Mouse (Mus musculus) adrenal gland, postnatal 10 days (tissue): ENCODE results near the gene Ccdc154. TPM values are rescaled to one million over a fixed set of nuclear protein-coding genes. Genes with fewer than 3 reads are reported as not detected.
"Not testable (repeated sequence)": the region's sequence is repeated elsewhere in the genome, so short reads cannot be mapped to it uniquely, and the experiment has no call there.

Source experiments
- DNase-seq: peaks from one replicate; pipeline ENCODE4 v3.0.0; 2021; ENCODE audit warnings: mixed read lengths
- long read RNA-seq, 2 experiments: library from polyadenylated mRNA; stranded (forward); transcript quantifications; one replicate each; pipeline ENCODE4 v2.0.0; 2021
- total RNA-seq, 2 experiments: library from RNA; stranded (reverse); gene quantifications; 2 replicates each; pipeline ENCODE4 v1.2.3; 2021

Gene Ccdc154
- not detected for total RNA-seq
- long read RNA-seq, experiment 1: 0 reads
- long read RNA-seq, experiment 2: 0 reads

DNA sequence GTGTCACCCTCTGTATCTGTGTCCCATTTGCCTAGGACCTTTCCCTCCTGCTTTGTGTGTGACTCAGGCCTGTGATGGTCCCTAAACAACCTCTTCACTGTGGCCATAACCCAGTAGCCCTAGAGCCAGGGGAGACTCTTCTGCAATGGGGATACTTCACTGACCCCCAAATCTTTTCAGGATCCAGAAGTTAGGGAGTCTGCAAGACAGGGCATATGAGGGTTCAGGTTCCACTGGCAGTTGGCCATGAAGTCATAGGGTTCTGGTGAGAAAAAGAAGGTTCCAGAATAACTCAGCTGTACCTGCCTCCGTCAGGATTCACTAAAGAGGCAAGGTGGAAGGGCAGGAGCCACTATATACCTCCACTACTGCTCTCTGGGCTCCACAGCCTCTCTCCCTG is at the start of gene Ccdc154:
Gene Ccdc154 (plus strand): TSS at position 301 of the 400 bp plus-strand sequence.
- no peak for DNase-seq

DNA sequence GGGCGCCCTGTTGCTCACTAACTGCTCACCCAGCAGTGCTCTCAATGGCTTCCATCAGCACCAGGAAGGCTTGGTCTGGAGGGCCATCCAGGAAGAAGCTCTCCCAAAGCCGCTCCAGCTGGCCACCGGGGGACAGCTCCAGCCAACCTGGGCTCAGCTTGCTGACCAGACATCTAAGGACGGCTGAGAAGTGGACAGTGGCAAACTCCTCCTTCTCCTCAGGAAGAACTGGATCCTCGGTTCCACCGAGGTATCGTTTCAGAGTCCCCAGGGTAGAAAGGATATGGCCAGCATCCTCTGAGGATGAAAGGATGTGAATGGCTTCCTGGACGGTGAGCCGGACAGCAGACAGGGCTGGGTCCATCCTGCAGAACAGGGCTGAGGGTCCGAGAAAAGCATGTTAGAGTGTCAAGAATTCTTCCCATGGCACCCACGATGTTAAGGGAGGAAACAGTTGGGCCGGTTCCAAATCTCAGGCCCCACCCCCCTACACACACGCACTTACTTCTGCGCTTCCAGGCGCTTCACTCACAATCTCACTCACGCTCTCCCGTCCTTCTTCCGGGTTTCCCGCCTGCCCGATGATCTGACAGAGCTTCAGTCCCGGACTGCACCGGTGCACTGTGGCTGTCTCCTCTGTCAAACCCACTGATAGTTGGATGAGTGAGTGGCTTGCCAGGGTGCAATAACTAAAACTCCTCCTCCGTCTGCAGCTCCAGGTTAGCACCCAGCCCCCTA is 47.2 kb upstream of the Ccdc154 start:
- DNase-seq: no peak

DNA sequence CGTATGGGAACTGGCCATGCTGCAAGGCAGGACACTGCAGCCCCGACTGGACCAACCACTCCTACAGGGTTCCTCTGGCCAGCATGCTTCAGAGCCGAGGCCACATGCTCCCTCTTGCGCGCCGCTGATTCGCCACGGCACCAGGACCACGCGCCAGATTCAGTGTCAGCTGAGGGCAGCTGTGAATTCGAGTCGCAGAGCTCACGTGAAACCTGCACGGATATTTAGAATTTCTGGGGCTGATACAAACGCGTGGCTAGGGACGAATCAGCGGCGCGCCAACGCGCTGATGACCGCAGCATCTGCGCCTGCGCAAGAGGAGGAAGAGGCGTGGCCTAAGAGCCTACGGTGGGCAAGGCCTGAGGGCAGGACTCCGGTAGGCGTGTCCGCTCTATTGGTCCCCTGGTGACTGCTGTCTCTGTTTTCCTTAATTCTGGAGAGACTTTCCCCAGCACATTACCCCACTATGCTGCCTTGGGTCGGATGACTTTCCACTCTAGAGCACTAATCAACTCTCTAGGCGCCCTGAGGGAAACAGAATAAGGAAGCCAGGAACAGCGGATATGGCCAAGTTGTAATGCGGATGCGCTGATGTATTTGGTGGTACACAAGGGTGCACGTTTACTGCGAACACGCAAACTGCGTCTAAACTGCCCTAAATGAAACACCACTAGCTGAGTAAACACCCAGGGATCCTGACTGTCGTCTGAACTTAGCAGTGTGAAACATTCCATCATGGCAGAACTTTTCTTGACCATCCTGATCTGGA is 46.4 kb upstream of the Ccdc154 start, which contains the start of gene Telo2:
Gene Telo2 (minus strand): TSS at position 304 of the 769 bp plus-strand sequence.
- DNase-seq: peak; percentile 96

DNA sequence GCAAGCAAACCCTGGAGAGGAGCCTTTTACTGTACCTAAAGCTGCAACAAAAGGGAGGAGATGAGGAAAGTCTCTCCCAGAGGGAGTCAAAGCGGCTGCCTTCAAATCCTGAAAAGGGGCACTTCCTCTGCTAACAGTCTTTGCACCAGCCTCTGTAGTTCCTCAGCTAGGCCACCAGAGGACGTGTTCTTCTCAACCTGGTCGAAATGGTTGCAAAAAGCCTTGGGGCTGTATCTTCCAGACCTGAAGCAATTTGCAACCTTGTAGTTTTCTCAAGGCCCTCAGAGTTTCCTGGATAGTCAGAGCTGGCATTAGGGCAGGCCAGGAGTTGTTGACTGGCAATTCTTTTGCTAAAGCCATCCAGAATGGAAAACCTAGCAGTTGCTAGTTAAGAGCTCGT is 45.0 kb upstream of the Ccdc154 start:
- DNase-seq: peak; percentile 61

DNA sequence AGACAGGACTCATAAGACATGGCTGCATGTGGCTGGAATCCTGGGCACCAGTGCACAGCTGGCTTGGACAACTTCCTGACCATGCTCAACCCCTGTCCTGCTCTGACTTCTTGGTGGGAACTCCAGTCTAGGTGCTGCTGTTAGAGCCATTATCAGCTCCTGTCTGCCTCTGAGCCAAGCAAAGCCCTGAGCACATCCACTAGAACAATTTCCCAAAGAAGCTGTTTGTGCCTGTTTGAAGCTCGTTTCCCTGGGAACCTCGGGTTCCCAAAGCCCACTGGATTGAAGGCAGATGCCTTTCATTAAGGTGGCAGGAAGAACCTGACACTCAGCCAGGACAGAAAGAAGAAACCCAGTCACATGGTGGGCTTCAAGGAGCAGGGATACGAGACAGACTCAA is 41.9 kb upstream of the Ccdc154 start, which contains the start of gene Ptx4:
Gene Ptx4 (plus strand): TSS at position 355 of the 400 bp plus-strand sequence.
- no peak for DNase-seq

DNA sequence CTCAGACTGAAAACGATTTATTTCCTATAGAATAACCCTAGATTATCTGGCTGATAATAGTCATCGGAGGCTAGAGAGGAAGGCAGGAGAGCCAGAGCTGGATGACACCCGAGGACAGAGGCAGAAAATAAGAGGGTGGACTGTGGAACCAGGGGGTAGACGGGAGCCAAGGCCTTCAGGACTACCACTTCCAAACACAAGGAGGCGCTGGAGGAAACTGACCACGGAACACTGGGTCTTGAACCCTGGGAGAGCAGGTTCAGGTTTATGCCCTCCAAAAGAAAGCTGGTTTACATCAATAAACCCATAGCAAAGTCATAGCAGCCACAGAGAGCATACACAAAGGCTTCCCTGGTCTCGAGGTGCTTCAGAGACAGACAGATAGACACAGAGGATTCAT is 38.3 kb upstream of the Ccdc154 start:
- DNase-seq: no peak

DNA sequence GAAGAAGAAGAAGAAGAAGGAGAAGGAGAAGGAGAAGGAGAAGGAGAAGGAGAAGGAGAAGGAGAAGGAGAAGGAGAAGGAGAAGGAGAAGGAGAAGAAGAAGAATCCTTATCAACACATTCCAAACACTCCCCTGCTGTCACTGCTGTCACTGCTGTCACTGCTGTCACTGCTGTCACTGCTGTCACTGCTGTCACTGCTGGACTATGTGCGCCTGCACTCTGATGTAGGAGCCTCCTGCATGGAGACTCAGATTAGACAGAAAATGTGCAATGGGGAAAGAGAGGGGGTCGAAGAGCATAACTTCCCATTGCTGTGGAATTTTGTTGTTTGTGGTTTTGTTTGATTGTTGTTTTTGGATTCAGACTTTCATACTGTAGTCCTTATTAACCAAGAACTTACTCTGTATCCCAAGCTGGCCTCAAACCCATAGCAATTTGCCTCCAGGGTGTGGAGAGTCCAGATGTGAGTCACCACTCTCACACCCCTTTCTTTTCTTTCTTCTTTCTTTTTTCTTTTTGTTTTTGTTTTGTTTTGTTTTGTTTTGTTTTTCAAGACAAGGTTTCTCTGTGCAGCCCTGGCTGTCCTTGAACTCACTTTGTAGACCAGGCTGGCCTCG is 36.7 kb upstream of the Ccdc154 start:
- not testable (repeated sequence) for DNase-seq

DNA sequence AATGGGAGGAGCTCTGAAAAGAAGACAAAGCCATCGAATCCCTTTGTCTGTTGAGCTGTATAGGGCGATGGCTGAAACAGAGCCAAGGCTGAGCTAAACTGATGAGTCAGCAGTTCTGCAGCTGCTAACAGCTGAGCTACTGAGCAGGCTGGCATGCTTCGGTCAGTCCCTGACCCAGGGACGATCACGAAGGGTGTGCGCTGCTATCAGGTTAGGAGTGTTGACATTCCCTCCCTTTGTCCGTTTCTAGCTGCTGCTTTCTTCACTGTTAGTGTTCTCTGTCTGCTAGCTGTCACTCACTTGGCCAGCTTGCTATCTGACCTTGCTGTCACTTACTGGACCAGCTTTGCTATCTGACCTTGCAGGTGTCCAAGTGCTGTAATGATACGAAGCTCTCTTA is 35.2 kb upstream of the Ccdc154 start:
- peak; percentile 63 for DNase-seq

DNA sequence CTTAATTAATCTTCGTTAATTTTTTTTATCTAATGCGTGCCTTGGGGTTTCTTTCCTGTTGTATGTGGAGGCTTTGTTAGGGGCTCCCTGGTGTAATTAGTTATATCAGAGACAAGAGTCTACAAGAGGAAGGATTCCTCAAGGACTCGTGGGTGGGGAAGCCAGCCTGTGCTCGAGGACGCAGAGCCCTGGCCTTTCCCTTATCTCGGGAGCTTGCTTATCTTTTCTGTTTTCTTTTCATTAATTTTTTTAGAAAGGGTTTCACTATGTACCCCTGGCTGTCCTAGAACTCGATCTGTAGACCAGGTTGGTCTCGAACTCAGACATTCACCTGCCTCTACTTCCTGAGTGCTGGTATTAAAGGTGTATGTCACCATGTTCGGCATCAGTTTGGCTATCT is 34.6 kb upstream of the Ccdc154 start:
- DNase-seq: peak; percentile 13

DNA sequence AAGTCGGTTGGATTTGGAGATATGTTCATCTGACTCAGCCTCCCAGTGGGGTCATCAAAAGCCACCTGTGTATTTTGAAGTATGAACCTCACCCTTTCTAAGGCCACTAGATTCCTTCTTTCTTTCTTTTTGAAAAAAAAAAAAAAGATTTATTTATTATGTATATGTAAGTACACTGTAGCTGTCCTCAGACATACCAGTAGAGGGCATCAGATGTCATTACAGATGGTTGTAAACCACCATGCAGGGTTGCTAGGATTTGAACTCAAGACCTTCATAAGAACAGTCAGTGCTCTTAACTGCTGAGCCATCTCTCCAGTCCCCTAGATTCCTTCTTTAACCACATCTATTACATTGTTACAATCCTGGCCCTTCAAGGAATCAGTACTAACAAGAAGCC is 32.2 kb upstream of the Ccdc154 start:
- no peak for DNase-seq

DNA sequence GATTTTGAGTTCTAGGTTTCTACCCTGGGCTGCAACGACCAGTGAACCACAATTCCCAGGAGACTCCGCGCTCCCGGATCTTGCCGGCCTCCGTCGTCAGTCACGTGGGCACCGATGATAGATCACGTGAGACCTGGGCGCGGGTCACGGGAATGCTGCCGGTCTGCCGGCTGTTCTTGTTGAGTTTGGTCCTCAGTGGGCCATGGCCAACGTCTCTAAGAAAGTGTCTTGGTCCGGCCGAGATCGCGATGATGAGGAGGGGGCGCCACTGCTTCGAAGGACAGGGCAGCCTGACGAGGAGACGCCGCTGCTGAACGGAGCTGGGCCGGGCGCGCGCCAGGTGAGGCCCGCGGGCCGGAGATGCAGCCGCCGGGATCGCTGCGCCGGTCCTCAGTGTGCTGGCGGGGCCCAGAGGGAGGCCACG is 29.0 kb upstream of the Ccdc154 start, which contains the start of gene Clcn7:
Gene Clcn7 (plus strand): TSS at position 117 of the 424 bp plus-strand sequence.
- peak; percentile 96 for DNase-seq

DNA sequence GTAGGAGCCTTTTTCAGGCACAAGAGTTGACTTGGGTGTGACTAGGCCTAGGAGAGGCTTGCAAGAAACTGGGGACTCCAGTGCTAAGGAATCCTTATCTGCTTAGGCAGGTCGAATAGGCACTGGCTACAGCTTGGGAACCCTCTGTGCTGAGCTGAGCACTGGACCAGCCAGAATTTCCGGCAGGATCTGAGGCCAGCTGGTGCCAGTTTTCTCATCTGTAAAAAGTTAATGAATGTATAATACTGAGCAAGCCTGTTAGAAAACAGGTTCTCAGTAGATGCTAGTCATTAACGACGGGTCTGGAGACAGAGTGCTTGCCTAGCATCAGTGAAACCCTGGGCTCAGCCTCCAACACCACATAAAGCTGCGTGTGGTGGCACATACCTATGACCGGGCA is 26.6 kb upstream of the Ccdc154 start:
- no peak for DNase-seq

DNA sequence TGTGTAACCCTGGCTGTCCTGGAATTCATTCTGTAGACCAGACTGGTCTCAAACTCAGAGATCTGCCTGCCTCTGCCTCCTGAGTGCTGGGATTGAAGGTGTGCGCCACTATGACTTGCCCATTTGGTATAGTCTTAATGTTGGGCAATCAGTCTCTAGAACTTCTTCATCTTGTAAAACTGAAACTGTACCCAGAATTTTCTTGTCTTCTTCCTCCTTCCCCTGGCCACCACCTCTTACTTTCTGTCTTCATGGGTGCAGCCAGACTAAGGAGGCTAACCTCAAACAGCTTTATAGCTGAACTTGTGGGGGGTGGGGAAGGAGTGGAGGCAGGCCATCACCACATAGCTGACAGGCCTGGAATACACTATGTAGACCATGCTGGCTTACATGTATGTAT is 23.5 kb upstream of the Ccdc154 start:
- DNase-seq: no peak

DNA sequence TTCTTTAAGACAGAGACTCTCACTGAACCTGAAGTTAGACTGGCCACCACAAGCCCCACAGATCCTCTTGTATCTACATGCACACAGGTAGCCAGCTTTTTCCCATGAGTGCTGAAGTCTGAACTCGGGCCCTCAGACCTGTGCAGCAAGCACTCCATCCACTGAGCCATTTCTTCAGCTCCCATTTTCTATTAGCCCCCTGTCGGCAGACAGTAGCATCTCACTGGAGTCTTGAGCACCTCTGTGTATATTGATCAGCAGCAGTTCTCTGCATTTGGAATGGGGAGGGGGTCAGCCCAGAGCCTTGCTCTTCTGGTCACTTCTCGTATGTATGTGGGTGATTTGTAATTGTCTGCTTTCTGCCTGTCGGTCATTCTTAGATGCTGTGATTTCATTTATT is 22.3 kb upstream of the Ccdc154 start:
- no peak for DNase-seq

DNA sequence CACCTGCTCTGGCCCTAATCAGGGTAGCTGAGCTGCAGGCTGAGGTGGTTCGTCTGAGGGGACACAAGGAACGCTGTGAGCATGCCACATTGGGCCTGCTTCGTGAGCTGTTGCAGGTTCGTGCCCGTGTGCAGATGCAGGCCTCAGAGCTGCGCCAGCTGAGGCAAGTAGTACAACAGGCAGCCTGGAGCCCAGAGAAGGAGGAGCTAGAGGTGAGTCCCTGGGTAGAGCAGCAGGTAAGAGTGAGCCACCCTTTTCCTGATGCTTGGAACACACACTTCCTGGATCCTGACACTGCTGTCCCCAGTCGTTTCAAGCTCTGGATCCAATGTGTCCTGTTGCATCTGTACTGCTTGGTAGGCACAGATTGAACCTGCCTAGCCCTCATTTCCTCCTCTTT is 1.1 kb downstream of the Ccdc154 start:
- DNase-seq: no peak

DNA sequence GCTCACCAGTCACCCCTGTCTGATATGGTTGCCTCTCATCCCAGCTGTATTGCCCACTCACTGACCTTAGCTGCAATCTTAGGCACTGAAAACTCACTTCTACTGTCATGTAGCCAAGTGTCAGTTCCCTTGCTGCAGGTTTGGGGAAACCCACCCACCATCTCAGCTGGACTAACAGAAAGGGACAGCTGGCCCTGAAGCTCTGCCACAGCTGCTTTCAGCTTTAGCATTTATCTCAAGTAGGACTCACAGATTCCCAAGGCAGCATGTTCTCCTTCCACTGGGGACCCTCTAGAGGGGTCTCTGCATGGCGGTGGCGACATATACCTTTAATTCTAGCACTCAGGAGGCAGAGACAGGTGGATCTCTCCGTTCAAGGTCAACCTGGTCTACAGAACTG is 2.5 kb downstream of the Ccdc154 start:
- DNase-seq: no peak

DNA sequence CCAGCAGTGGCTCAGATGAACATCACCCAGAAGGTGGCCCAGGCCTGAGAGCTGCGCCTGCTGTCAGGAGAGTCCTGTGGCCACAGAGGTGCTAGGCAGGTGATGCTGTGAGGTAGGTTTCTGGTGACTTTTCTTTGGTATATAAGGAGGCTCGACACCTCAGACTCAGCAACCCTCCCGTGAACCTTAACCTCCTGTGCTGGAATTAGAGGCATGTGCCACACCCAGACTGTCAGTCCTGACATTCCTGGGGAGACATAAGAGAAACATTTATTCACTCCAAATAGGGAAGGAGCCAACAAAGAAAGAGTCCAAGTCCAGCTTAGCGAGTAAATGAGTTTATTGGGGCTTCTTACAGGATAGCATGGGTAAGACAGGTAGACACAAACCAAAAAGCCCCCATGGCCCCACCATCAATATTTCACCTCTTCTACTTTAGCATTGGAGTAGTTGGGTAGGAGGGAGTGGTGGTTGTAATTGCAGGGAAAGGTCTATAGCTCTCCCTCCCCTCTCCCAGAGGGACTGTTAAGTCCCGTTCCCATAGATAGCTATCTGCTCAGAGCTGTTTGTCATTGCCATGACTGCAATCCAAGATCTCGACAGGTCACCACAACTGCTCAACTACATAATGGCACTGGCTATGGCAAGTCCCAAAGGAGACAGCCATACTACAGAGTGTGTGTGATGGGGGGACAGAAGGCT is 3.9 kb downstream of the Ccdc154 start:
- DNase-seq: no peak

DNA sequence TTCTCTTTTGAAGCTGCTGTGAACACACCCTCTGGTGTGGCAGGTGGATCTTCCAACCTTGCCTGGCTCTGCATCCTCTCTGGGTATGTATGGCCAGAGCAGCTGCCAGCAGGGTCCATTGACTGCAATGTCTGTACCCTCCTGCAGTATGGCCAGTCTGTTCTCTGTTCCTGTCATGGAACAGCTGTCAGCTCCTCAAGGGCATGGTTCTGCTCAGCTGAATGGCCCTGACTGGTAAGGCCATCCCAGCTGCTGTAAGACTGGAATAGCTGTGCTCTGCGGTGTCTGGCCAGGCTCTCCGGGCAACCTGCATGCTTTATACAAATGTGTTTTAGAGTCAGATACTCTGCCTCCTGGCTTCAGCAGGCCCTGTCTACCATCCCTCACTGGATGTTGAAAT is 7.4 kb downstream of the Ccdc154 start:
- DNase-seq: peak; percentile 20

DNA sequence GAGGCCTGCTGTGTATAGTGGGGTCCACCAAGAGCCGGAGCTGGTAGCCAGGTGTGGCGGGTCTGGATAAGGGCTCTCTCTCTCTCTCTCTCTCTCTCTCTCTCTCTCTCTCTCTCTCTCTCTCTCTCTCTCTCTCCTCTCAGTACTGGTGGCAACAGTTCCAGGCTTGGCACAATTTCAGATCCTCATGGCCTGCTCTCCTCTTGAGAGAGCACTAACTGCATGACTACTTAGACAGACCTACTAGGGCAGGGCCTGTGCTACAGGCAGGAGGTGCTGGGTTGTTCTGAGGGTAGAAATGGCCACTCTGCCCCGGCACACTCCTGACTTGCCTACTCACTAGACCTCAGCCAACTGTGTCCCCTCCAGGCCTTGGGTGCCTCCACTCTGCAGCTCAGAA is 10.3 kb downstream of the Ccdc154 start:
- no peak for DNase-seq

DNA sequence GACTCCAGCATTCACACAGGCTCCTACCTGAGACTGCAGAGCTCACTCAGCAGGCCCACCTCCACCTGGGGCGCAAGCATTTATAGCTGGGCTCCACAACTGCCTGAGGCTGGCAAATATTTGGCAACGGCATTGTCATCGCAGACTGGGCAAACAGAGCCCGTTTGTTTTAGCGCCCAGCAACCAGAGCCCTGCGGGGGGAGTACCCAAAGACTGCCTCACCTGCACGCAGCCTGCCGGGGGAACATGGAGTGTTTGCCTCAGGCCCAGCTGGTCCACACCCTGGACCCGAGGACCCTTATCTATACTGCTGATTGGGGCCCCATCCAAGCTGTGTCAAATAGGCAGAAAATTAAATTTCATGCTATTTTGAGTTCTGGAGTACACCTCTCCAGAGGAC is 13.2 kb downstream of the Ccdc154 start, which contains the start of gene Gm38655:
Gene Gm38655 (minus strand): TSS at position 61 of the 400 bp plus-strand sequence.
- no peak for DNase-seq

DNA sequence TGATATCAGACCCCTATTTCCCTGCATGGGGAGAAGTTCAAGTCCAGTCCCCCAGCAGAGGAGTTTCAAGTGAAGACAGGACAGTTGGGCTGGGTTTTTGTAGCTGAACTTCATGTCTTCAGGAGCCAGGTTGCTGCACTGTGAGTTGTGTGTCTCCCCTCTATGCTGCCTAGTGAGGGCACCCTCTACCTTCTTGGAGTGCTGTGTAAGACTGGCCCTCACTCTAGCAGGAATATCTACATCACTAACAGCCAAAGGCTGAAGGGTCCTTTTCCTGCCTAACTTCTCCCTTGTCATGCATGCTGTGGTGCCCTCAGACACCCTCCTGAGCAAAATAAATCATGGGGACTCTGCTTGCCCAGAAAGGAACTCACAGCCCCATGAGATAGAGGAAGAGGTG is 21.0 kb downstream of the Ccdc154 start:
- no peak for DNase-seq

DNA sequence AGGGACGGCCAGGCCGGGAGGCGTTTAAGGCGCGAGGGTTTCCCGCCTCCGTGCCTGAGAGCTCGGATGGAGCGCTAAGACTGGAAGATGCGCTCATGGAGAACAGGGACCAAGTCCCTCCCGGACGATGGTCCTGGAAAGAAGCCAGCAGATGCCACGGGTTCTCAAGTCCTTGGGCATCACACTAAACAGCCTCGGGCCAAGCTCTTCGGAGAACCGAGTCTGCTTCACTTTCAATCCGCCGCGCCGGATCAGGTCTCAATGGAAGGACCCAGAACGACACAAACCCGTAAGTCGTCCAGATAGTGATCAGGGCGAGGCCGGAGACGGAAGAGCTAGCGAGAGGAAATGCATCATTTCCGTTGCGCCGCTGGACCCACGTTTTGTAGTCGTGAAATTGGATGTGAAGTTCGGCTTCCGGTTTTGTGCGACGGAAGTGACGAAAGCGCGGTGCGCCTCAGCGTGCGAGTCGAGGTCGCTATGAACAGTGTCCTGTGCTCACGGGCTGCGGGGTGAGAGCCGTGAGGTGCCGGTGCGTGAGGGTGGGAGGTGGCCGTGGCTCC is 21.9 kb downstream of the Ccdc154 start, which contains the start of gene BC003965:
Gene BC003965 (plus strand): TSS at position 426 of the 563 bp plus-strand sequence.
- DNase-seq: peak; percentile 98
